Mouse (Mus musculus): ENCODE results near the gene Dscaml1.

DNA sequence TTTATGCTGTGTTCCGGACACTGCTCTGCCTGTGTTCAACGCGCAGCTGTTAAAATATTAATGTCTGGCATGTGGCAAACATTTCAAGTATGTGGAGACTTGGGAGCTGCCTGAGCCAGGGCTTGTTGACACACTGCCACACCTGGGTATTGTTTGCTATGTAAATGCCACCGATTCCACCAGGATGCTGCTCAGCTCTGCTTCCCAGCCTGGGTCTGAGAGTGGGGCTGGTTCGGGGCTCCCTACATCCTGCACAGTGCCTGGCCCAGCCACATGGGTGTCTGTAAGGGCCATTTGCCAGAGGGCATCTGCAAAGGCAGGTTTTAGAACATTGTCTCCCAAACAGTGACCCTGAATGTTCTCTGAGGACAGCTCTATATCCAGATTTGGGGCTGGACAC lies 78.5 kb downstream of the Dscaml1 start:
- TF ChIP-seq POLR2A (IDR thresholded peaks at IDR 0.05; ENCODE audit: control insufficient read depth, low read depth, low read length) (no peak), CTCF (IDR thresholded peaks at IDR 0.05; ENCODE audit: control insufficient read depth, insufficient read depth, insufficient replicate concordance, low read depth, low read length) (no peak)
